Mouse (Mus musculus) heart, adult 11 months (tissue): Measurements from ENCODE around the gene Blzf1.

ENCODE experiments used
- DNase-seq: peaks from one replicate; pipeline ENCODE4 v3.0.0; 2022

Gene Blzf1

DNA sequence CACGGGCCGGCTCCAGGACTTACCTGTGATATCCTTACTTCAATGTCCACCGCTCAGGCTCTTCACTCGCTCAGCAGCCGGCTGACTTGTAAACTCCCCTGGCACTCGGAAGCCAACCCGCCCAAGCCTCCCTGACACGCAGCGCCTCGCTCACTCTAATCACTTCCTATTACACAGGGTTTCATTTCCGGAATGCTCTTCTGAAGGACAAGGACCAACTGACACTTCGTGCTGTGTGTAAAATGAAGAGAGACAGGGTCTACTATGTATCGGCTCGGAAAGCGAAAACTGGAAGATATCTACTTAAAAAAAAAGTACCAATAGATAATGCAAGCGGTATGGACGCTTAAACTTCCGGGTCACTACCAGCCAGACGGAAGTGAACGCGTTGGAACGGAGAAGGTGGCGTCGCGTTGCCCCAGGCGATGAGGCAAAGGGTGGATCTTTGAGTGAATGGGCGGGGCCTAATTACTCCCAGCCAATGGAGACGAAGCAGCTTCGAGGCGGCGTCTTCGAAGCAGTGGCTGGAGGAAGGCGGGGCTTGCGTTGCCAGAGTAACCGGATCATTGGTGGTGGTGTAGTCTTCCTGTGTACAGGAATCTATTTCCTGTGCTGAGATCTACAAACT lies at the start of gene Blzf1:
Gene Blzf1, minus strand, starts transcription at position 366 of the 628 bp plus-strand sequence.
- DNase-seq, result peak; percentile 100

DNA sequence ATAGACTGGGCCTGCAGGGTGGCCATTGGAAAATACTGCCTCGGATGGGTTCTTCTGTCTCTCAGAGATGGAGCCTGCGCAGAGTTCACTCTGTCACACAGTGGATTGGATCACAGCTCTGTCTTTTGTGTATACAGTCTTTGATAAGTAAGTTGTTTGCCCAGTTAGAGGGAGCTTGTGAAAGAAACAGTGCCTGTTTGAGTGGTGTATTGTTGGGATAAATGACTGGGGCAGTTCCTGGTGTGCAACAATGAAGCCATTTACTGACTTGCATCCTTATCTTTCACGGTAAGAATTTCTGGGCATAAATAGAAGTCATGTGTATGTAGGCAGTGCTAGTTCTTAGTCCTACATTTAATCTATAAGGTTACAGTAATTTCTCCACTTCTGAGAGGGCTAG lies 46.2 kb upstream of the Blzf1 start:
- no peak for DNase-seq

DNA sequence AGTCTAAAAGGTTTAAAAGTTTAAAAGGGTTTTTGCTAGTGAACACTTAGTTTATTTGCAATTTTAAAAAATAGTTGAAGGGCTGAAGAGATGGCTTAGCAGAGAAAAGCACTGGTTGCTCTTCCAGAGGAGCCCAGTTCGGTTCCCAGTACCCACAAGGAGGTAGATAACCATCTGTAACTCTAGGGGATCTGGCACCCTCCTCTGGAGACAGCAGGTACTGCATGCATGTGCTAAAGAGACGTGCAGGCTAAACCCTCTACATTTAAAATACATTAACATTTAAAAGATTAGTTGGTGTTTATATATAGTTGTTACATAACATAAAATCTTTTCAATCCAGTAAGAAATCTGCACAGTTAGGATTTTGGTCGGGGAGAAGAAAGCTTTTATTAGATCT lies 34.9 kb upstream of the Blzf1 start:
- DNase-seq, result no peak

DNA sequence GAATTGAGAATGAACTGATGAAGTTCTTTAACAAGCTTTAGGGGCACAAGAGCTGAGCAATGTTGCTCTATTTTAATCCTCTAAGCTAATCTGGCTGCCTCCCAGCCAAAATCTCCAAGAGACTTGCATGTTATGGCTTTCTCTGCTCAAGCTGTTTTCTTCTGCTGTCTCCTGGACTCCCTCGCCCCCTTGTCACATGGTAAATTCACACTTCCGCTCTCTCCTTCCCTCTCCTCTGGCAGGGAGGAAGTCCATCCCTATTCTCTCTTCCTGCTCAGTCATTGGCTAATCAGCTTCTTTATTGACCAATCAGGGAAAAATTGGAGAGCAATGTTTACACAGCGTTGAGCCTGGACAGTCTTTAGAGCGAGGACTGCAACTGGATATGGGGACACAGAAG lies 28.6 kb upstream of the Blzf1 start:
- no peak for DNase-seq

DNA sequence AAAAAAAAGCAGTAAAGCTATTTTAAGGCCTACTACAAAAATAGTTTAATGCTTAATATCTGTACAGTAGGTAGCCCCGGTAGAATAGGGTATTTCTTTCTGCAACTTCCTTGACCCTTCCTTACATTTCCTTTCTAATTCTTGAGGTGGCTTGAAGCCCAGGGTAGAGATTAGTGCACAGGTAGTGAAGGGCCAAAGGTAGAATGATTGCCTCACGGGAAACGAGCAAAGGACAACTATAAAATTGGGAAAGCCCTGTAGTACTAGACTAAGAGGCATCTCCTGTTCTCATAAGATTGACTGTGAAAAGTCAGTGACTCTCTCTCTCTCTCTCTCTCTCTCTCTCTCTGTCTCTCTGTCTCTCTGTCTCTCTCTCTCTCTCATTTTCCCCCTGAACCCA lies 28.1 kb upstream of the Blzf1 start:
- DNase-seq, result no peak

DNA sequence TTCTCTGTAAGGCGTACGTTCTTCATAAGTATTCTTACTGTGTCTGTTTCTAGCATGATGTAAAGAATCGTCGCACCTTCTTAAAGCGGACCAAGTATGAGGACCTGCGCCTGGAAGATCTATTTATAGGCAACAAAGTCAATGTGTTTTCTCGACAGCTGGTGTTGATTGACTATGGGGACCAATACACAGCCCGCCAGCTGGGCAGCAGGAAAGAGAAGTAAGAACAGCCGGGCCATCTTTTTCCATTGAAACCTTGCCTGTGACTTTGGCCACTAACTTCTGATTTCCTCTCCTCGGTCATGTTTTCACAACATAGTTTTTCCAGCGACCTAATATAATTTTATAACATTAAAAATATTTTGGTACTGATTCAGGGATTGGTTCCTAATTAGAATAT lies 25.3 kb upstream of the Blzf1 start:
- no peak for DNase-seq

DNA sequence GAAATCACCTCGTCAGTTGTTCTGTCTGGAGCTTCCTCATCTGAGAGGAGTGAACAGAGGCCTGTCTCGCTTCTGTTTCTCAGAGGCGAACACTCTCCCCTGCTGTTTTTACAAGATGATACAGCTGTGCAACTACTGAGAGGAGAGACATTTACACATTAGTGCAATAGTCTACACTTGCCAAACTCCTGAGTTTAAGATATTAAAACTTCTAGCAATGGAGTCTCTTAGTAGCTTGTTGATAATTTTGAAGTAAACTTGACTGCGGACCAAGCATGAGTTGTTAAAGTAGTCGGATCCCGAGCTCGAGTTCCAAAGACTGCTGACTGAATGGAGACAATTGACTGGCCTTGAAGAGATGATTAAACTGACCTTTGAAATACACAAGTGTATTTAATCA lies 20.5 kb upstream of the Blzf1 start:
- DNase-seq, result no peak

DNA sequence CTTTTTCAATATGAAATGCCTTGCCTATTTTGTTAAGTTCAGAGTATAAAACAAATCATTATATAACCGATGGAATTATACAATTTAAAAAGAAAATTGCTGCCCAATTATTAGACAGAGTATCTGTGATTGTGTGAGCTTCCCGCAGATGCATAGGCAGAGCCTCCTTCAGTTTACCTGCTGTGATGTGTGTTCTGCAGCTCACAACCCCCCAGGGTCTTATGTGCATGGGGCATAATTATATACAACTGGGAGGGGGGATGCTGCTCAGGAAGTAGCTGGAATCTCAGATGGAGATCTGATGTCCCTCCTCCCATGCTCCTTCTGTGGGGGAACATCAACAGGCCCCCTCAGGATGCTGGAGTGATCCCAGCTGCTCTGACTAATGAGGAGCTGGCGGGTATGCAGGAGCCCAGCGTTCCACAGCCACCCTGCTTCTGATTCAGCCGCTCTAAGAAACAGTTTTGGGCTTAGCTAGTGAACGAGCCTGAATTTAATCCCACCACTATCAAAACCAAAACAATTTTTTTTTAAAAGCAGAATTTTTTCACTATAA lies 19.4 kb upstream of the Blzf1 start:
- no peak for DNase-seq

DNA sequence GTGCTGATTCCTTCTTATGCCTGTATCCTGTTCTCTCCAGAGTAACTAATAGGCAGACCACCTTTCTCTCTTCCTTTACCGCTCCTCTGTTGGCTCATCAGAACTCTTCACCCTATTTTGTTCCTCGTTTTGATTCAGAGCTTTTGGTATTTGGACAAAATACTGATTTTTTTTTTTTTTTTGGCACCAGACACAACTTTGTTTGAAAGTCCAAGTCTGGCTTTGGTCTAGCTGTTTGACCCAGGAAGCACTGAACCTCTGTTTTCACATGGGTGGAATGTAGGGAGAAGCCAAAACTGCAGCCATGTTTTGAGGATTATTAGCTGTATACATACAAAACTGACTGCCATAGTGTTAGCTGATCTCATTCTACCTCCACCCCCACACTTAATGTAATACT lies 17.6 kb upstream of the Blzf1 start:
- DNase-seq, result no peak

DNA sequence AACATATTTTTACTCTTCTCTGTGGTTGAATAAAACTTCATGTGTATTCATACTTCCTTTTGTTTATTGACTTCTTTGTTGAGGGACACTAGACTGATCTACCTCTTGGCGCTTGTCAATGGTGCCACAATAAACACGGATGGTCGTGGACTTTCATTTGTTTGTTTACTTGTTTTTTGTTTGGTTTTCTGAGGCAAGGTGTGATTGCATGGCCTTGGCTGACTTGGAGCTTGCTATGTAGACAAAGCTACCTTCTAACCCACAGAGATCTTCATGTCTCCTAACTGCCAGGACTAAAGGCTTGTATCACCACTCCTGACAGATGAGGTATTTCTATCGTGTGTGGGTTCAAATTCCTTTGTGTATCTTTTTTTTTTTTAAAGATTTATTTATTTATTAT lies 16.9 kb upstream of the Blzf1 start:
- DNase-seq, result no peak

DNA sequence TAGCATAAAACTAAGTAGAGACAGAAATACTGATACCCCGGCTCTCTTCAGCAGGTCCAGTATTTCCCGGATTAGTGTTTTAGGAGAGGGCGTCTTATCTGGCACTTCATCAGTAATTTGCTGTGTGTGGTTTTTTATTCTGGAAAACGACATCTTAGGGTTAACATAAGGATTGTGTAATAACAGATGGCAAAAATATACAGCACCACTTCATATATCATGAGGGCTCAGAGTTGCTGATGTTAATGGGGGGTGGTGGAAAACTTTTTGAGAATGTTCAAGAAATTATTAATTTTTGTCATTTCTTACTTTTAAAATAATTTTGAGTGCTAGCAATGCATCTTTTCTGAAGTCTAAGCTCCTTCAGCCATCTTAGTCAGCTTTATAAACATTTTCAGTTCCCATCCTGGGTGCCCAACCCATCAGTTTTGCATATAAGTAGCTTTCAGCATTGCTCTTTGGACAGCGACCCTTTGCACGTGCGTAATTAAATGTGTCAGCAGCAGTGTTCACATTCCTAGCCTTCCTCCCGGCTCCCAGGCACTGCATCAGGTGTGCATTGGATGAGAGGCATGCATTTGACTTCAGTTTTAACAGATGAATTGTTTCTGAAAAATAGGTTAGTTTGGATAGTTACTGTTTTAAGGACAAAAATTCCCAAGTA lies 15.8 kb upstream of the Blzf1 start:
- no peak for DNase-seq

DNA sequence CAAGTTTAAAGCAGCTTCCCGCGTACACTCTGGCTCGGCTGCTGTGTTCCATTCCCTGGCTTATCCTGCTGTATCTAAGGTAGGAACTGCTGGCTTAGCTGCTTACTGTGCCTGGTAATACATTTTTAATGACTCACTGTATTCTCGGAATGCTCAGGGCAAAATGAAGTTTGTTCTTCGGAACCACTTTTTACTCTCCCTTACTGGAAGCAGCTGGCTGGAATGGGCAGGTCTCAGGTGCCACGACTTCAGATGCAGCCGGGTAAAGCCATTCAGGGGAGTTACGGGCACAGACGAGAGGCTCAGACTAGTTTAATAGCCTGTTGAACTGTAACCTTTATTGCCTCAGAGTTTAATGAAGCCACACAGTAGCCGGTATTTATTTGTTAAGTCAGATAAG lies 14.1 kb upstream of the Blzf1 start:
- peak; percentile 49 for DNase-seq

DNA sequence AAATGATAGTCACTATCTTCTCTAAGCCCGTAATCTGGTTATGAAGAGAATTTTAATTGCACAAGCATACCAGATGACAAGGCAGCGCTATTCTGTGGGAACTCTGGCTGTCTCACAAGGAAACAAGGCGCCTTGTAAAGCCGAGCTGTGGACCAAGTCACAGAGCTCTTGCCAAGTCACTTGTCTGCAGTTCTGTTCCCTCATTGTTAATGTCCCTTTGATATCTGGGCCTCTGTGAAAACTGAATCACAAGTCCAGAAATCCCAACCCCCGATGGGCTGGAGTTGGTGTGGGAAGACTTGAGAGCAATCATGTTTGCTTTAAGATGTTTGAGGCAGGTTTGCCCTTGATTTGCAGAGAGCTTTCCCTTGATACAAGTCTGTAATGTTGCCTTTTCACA lies 13.4 kb upstream of the Blzf1 start:
- DNase-seq, result peak; percentile 89

DNA sequence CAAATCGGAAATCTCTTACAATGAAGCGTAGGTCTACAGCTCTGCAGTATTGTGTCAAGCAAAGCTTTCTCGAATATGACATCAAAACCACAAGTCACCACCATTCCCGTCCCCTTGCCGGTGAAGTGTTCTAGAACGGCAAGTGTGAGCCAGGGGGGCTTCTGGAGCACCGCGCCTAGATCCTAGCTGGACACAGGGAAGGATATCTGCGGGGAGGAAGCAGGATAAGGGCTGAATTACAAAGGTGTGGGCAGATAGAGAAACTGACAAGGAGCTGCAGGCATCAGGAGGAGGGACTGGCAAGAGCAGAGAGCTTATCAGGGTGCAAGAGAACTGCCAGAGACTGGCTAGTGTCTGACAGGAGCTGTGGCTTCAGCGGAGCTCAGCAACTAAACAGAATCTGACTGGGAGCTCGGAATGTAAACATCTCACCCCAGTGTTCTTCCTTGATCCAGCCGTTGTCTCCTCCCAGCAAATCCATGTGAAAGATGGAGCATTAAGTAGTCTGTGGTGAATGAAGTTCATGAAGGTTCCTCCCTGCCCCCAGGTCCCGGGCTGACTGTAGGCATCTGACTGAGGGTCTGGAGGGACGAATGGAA lies 12.4 kb upstream of the Blzf1 start:
- DNase-seq, result peak; percentile 73

DNA sequence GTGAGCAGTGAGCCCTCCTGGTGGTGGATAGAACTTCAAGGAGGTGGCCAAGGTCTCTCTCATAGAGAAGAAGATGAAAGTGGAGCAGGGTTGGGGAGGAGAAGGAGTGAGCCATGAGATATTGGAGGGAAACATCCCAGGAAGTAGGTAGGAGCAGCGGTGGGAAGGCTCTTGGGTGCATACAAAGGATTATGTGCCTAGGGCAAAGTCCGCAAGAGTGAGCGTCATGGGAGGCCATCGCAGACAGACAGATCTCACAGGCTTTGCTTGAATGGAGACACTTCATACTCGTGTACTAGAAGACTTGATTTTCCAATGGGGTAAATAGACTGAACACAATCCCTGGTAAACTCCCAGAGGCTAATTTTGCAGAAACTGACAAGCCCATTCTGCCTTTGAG lies 11.2 kb upstream of the Blzf1 start:
- peak; percentile 73 for DNase-seq

DNA sequence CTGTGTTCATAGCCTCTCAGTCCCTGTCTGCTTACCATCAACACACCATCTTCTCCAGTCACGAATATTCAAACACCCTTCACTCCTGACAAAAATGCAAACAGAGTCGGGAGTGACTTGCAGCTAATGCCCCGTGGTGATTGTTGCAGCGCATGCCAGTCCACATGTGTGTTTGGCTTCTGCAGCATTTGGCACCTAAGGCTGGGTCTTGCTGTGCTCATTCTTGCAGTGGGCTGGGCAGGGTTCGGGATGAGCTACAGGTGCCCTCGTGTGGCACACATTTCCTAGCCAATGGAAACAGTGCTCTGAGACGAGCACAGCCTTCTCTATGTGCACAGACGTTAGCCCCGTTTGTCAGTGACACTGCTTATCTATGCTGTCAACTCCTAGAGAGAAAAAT lies 10.0 kb upstream of the Blzf1 start:
- DNase-seq, result peak; percentile 80

DNA sequence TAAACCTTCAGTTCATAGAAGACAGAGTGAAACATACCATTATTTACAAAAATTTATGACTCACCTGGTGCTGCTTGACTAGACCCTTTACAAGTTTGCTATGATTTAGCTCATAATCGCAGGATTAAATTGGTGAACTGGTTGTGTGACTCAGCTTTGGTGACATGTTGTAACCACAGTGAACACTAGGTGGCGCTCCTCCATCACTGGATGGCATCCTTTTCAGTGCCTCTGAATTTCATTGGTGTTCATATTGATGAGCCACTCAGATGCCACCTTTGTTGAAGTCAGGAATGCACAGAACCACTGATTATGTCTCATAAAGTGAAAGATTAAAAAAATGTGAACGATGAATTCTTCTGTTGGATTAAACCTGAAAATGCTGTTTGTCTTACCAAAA lies 9.4 kb upstream of the Blzf1 start:
- no peak for DNase-seq

DNA sequence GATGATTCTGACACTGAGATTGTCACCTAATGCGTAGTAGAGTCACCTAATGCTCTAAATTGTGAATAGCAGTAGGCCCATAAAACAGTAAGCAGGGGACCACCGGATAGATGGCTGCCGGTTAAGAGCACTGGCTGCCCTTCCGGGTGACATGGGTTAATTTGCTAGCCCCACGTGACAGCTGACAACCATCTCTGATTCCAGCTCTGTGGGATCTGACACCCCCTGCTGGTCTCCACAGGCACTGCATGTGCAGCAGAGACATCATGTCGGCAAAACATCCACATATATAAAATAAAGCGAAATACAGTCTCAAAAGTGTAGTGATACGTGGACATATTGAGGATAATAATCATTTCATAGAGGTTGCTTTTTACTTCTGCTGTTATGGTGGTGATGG lies 8.0 kb upstream of the Blzf1 start:
- peak; percentile 77 for DNase-seq

DNA sequence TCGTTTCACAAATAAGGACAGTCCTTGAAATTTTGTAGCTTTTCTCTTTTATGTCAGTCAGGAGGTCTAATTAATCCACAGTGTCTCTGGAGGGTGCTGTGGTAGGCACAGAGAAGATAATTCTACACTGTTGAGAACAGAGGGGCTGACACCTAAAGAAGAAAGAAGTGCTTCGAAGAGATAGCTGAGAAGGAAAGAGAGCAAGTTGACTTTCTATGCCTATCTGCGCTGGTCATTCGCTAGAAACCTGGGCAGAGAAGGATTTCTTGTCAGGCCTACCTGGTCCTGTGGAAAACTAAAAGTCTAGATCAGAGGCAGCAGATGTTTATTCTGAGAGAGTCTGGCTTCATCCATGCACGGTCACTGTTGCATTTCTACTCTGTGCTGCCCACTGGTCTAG lies 6.8 kb upstream of the Blzf1 start:
- peak; percentile 10 for DNase-seq

DNA sequence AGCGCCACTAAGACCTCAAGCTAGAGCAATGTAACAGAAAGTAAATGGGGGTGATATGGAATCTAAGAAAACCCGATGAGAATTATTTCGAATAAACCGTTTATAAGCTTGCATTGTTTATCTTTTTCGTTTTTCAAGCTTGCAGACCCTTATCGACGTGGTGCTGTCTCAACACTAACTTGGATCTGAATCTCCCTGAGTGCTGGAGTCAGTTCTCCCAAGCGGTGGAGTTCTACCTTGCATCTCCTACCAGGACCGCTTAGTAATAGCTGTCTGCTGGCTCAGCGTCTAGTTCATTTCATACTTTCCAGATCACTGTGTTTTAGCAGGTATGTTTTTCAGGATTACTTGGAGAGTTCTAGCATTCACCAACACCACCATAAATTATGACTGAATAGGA lies 633 bp upstream of the Blzf1 start:
- no peak for DNase-seq

DNA sequence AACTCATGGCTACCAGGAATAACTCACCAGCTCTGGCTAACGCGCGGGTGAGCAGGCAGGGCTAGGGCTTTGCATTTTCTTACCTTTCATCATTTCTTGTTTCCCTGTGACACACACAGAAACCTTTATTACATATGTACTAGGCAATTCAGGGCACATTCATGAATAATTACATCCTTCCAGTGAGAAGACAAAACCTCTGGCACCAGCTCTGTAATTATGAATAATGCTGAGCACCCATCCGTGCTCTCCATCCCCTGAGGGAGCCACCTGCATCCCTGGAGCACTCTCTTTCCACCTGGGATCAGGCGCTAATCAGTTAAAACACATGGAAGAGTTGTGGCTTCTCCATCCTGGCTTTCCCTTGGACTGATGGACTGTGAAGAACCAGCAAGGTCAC lies 3.5 kb downstream of the Blzf1 start, which contains the start of gene Nme7:
Gene Nme7, plus strand, starts transcription at position 301 of the 400 bp plus-strand sequence.
- no peak for DNase-seq

DNA sequence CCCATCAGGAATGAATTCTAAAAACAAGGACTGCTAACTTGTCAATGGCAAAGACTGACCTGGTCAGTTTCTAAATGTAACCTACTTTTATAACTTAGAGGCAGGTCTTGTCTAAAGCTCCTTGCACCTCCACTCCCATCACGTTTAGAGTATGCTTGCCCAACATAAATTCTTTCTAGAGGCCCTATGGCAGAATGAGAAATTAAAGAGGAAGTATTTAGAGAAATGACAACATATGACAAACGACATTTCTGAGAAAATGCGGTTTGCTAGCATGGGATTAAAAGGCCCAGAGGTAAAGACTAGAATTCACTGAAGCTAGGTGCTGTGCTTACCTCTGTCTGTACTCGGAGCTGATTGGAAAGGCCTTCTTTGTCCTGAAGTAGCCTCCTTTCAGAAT lies 5.3 kb downstream of the Blzf1 start:
- no peak for DNase-seq

DNA sequence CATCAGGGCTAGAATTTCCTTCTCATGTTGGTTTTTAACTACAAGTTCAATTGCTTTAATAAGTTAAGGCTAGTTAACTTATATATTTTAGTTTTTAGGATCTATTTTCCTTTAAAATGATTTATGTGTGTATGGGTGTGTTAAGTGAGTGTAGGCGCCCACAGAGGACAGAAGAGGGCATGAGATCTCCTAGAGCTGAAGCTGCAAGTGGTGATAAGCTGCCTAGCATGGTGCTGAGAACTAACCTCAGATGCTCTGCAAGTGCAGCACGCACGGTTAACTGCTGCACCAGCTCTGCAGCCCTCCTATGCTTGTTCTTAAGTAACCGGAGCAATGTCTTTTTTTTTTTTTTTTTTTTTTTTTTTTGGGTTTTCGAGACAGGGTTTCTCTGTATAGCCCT lies 10.8 kb downstream of the Blzf1 start:
- no peak for DNase-seq

DNA sequence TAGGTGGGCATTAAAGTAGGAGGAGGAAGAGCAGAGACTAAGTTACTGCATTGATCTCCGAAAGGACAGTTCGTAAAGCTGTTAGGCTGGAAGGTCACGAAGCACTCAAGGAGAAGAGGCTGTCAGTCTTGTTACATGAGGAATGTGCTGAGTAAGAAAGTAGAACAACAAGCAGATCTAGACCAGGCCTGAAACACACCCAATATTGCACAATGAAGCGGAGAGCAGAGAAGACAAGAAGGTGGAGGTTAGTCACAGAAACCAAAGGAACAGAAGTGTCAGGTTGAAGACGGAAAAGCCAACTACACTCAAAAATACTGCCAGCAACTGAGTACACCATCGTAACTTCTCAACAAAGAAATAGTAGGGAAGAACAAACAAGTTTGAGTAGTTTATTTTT lies 13.2 kb downstream of the Blzf1 start:
- no peak for DNase-seq
